Mouse (Mus musculus) bone marrow macrophage, adult 2 months (primary cell): ENCODE measurements around the gene Bbc3. TPM values are rescaled to one million over a fixed set of nuclear protein-coding genes. Genes with fewer than 3 reads are reported as not detected.

Experiments used
- H3K27ac ChIP-seq: 2 replicates; pipeline ENCODE4 v1.5.1; 2012; ENCODE audit warnings: low read depth, low read length; ENCODE audit not compliant: insufficient read depth
- H3K4me1 ChIP-seq: 2 replicates; pipeline ENCODE4 v1.6.1; 2012; ENCODE audit warnings: low read length; ENCODE audit not compliant: control insufficient read depth, insufficient read depth
- H3K4me3 ChIP-seq: 2 replicates; pipeline ENCODE4 v1.5.1; 2012; ENCODE audit warnings: mild to moderate bottlenecking, low read length, moderate library complexity; ENCODE audit not compliant: insufficient read depth
- CTCF ChIP-seq: IDR thresholded peaks from 2 replicates; pipeline ENCODE4 v1.5.1; 2012; ENCODE audit warnings: low read depth, mild to moderate bottlenecking, low read length, moderate library complexity
- POLR2A ChIP-seq: IDR thresholded peaks from 2 replicates; pipeline ENCODE4 v1.6.1; 2012; ENCODE audit warnings: mild to moderate bottlenecking, low read depth, low read length, borderline replicate concordance
- polyA plus RNA-seq: library from polyadenylated mRNA; stranded (reverse); fragments of >200 nt; gene quantifications from 2 replicates; pipeline ENCODE4 v1.2.4, GENCODE M21; 2012; ENCODE audit not compliant: missing spikeins, insufficient read depth, insufficient read length

The Bbc3 gene
- polyA plus RNA-seq, 1 experiment: 27.6 TPM

- peak overlapping the region; percentile 63 for H3K4me3 ChIP-seq
- peaks cover 28% of the 10 kb centered on the region for H3K4me1 ChIP-seq
- TF ChIP-seq POLR2A (no peak), CTCF (no peak)
- H3K27ac ChIP-seq: peak overlapping the region; percentile 41
Observed at GRCm38 (mm10) chr7:16273766-16274140, 34.4 kb upstream of the Bbc3 start.

- Histone ChIP-seq H3K27ac (no peak overlapping the region), H3K4me1 (peaks cover 28% of the 10 kb centered on the region), H3K4me3 (no peak overlapping the region)
- TF ChIP-seq CTCF (no peak), POLR2A (no peak)
Observed at GRCm38 (mm10) chr7:16274922-16275890, 33.0 kb upstream of the Bbc3 start.

- Histone ChIP-seq H3K4me3 (no peak overlapping the region), H3K27ac (no peak overlapping the region), H3K4me1 (peaks cover 10% of the 10 kb centered on the region)
- TF ChIP-seq POLR2A (no peak), CTCF (no peak)
Observed at GRCm38 (mm10) chr7:16280721-16281120, 27.5 kb upstream of the Bbc3 start.

- no peak overlapping the region for H3K4me3 ChIP-seq
- peaks cover 11% of the 10 kb centered on the region for H3K4me1 ChIP-seq
- no peak for TF ChIP-seq POLR2A
- H3K27ac ChIP-seq: no peak overlapping the region
Observed at GRCm38 (mm10) chr7:16282334-16282733, 25.9 kb upstream of the Bbc3 start.

GRCm38 (mm10) chr7:16284001-16284400, 24.2 kb upstream of the Bbc3 start:
- TF ChIP-seq CTCF: no peak
- TF ChIP-seq POLR2A: no peak
- peaks cover 11% of the 10 kb centered on the region for H3K4me1 ChIP-seq
- no peak overlapping the region for H3K27ac ChIP-seq
- no peak overlapping the region for H3K4me3 ChIP-seq

- no peak for TF ChIP-seq POLR2A
- no peak for TF ChIP-seq CTCF
- no peak overlapping the region for H3K27ac ChIP-seq
- peaks cover 11% of the 10 kb centered on the region for H3K4me1 ChIP-seq
- H3K4me3 ChIP-seq: peak overlapping the region; percentile 65
Observed at GRCm38 (mm10) chr7:16284904-16285303, 23.3 kb upstream of the Bbc3 start.

- peak overlapping the region; percentile 65 for H3K4me3 ChIP-seq
- H3K27ac ChIP-seq: peak overlapping the region; percentile 76
- H3K4me1 ChIP-seq: peaks cover 11% of the 10 kb centered on the region
- TF ChIP-seq CTCF: no peak
- TF ChIP-seq POLR2A: no peak
Observed at GRCm38 (mm10) chr7:16285450-16286025, 22.7 kb upstream of the Bbc3 start.

GRCm38 (mm10) chr7:16286026-16286961, 21.9 kb upstream of the Bbc3 start, which contains the start of gene Ccdc9:
Gene Ccdc9 (minus strand): TSS chr7:16286795.
- peak within 1 kb of the TSS; percentile 91 for H3K27ac ChIP-seq
- peaks cover 11% of the 10 kb centered on the region for H3K4me1 ChIP-seq
- peak within 1 kb of the TSS; percentile 65 for H3K4me3 ChIP-seq
- TF ChIP-seq POLR2A (0 out of 2 replicates have a peak, but pooled peaks have one; percentile 50), CTCF (no peak)

- peak overlapping the region; percentile 91 for H3K27ac ChIP-seq
- no peak for TF ChIP-seq CTCF
- no peak for TF ChIP-seq POLR2A
- peak overlapping the region; percentile 65 for H3K4me3 ChIP-seq
- H3K4me1 ChIP-seq: peaks cover 11% of the 10 kb centered on the region
Observed at GRCm38 (mm10) chr7:16287016-16287415, 21.2 kb upstream of the Bbc3 start.
